Mouse (Mus musculus) liver, postnatal 0 days (tissue): ENCODE measurements at regions not wholly inside any gene's neighbourhood (a gene's known extent, or its start where the extent isn't known, plus 50 kb on each side); places are given as distances from the start of the nearest gene placed in this dataset.

Experiments
- CTCF ChIP-seq: sonication (generic); IDR thresholded peaks from 2 replicates; pipeline ENCODE4 v1.5.1; 2016; ENCODE audit warnings: antibody characterized with exemption, low read depth
- EP300 ChIP-seq: IDR thresholded peaks from 2 replicates; pipeline ENCODE4 v1.6.1; 2016; ENCODE audit warnings: antibody characterized with exemption, low read depth, mild to moderate bottlenecking

- TF ChIP-seq CTCF (no peak), EP300 (no peak)
Measured at GRCm38 (mm10) chr2:135541930-135542329, 116.9 kb upstream of the Plcb4 start.
